Mouse (Mus musculus) midbrain, postnatal 0 days (tissue): ENCODE results near the gene Glmn. TPM values are rescaled to one million over a fixed set of nuclear protein-coding genes. Genes with fewer than 3 reads are reported as not detected.

Experiments
- ATAC-seq: fragments of 200-750 bp; cut with Nextera tagmentation; 2 replicates; pipeline ENCODE4 v1.8.0; 2017; ENCODE audit warnings: moderate number of reproducible peaks, mild to moderate bottlenecking, moderate TSS enrichment, moderate library complexity; ENCODE audit not compliant: low FRiP score
- DNase-seq: peaks from one replicate; pipeline ENCODE4 v3.0.0-alpha.2; 2015; ENCODE audit warnings: low spot score
- H3K27ac ChIP-seq: fragments of 300-500 bp; sonication (generic); 2 replicates; pipeline ENCODE4 v1.5.1; 2014; ENCODE audit warnings: low read depth, mild to moderate bottlenecking, low read length, mixed read lengths
- H3K27me3 ChIP-seq: fragments of 300-500 bp; sonication (generic); 2 replicates; pipeline ENCODE4 v1.6.1; 2014; ENCODE audit warnings: low read length, control low read depth, mixed read lengths; ENCODE audit not compliant: insufficient read depth
- H3K36me3 ChIP-seq: fragments of 300-500 bp; sonication (generic); 2 replicates; pipeline ENCODE4 v1.6.1; 2014; ENCODE audit warnings: low read length, control low read depth, mixed read lengths; ENCODE audit not compliant: insufficient read depth
- H3K4me1 ChIP-seq: fragments of 300-500 bp; sonication (generic); 2 replicates; pipeline ENCODE4 v1.6.1; 2014; ENCODE audit warnings: mild to moderate bottlenecking, control low read depth, antibody characterized with exemption, low read length, mixed read lengths; ENCODE audit not compliant: insufficient read depth
- H3K4me2 ChIP-seq: fragments of 300-500 bp; sonication (generic); 2 replicates; pipeline ENCODE4 v1.6.1; 2014; ENCODE audit warnings: low read depth, mild to moderate bottlenecking, low read length, mixed read lengths; ENCODE audit not compliant: poor library complexity, severe bottlenecking
- H3K4me3 ChIP-seq: fragments of 300-500 bp; sonication (generic); 2 replicates; pipeline ENCODE4 v1.5.1; 2014; ENCODE audit warnings: low read depth, mild to moderate bottlenecking, low read length, moderate library complexity
- H3K9ac ChIP-seq: fragments of 300-500 bp; sonication (generic); replicated peaks from 2 replicates; pipeline ENCODE4 v1.6.1; 2014; ENCODE audit warnings: mild to moderate bottlenecking, low read length, moderate library complexity, mixed read lengths; ENCODE audit not compliant: poor library complexity, severe bottlenecking
- H3K9me3 ChIP-seq: fragments of 300-500 bp; sonication (generic); 2 replicates; pipeline ENCODE4 v1.6.1; 2016; ENCODE audit warnings: low read length, control low read depth
- CTCF ChIP-seq: IDR thresholded peaks from 2 replicates; pipeline ENCODE4 v1.5.1; 2016; ENCODE audit warnings: antibody characterized with exemption, mild to moderate bottlenecking
- WGBS: fragments of 180-500 bp; shearing (Covaris S2); extraction: QIAGEN DNeasy Blood & Tissue Kit; methylation state at CpG from one replicate; pipeline ENCODE4 v1.1.7; 2014; 5-methylcytosine and 5-hydroxymethylcytosine counted together
- polyA plus RNA-seq: library from polyadenylated mRNA; unstranded; fragments of >200 nt; fragmentation: Nextera tagmentation; extraction: Ambion mirVana; gene quantifications from 2 replicates; pipeline ENCODE4 v1.2.1, GENCODE M21; 2015
- total RNA-seq: library from RNA; depleted of rRNA; stranded (reverse); fragments of >200 nt; gene quantifications from 2 replicates; pipeline ENCODE4 v1.2.3, GENCODE M21; 2014

Gene Glmn
- total and polyA plus RNA-seq, 2 experiments from 2014 or later, result 10.7 to 39.8 TPM

GRCm38 (mm10) chr5:107621327-107621726 lies 23.6 kb upstream of the Glmn start:
- TF ChIP-seq CTCF, result no peak
- no peak overlapping the region for H3K4me3 ChIP-seq
- no peak overlapping the region for H3K27ac ChIP-seq
- no peak overlapping the region for H3K9ac ChIP-seq
- H3K4me2 ChIP-seq, result no peak overlapping the region
- 92% methylated on average over 3 of the region's 3 CpGs for WGBS
- DNase-seq (no peak), ATAC-seq (no peak)
- H3K9me3 ChIP-seq, result no peaks in the 10 kb centered on the region
- H3K36me3 ChIP-seq, result peaks cover 12% of the 10 kb centered on the region
- no peaks in the 10 kb centered on the region for H3K4me1 ChIP-seq
- H3K27me3 ChIP-seq, result no peaks in the 10 kb centered on the region

- no peak for TF ChIP-seq CTCF
- ATAC-seq (no peak), DNase-seq (no peak)
- H3K9ac ChIP-seq, result no peak overlapping the region
- H3K4me2 ChIP-seq, result no peak overlapping the region
- no peak overlapping the region for H3K4me3 ChIP-seq
- no peak overlapping the region for H3K27ac ChIP-seq
- 83% methylated on average over 6 of the region's 6 CpGs for WGBS
- H3K9me3 ChIP-seq, result no peaks in the 10 kb centered on the region
- no peaks in the 10 kb centered on the region for H3K4me1 ChIP-seq
- H3K27me3 ChIP-seq, result no peaks in the 10 kb centered on the region
- H3K36me3 ChIP-seq, result peaks cover 17% of the 10 kb centered on the region
Observed at GRCm38 (mm10) chr5:107617986-107618385, 20.3 kb upstream of the Glmn start.

GRCm38 (mm10) chr5:107611224-107611623 lies 13.5 kb upstream of the Glmn start:
- ATAC-seq, result no peak

GRCm38 (mm10) chr5:107598380-107598779 lies 692 bp upstream of the Glmn start:
- H3K9ac ChIP-seq, result 0 out of 2 replicates have a peak overlapping the region, but pooled peaks have one; percentile 73
- H3K9me3 ChIP-seq, result no peaks in the 10 kb centered on the region
- peaks cover 7% of the 10 kb centered on the region; the same call in 1 of the 2 replicates for H3K36me3 ChIP-seq
- H3K27ac ChIP-seq, result peak overlapping the region; percentile 88; the same call in 1 of the 2 replicates
- 23% methylated on average over 4 of the region's 4 CpGs for WGBS
- H3K4me2 ChIP-seq, result peak overlapping the region; percentile 57
- H3K4me3 ChIP-seq, result peak overlapping the region; percentile 75
- H3K27me3 ChIP-seq, result no peaks in the 10 kb centered on the region
- DNase-seq, result no peak
- ATAC-seq, result no peak
- H3K4me1 ChIP-seq, result no peaks in the 10 kb centered on the region
- TF ChIP-seq CTCF, result no peak

More at GRCm38 (mm10) chr5:107611224-107611623, 13.5 kb upstream of the Glmn start:
- no peak overlapping the region for H3K27ac ChIP-seq
- WGBS, result 1% methylated on average over 2 of the region's 2 CpGs
- no peak overlapping the region for H3K4me3 ChIP-seq
- DNase-seq, result peak; percentile 81
- no peak overlapping the region for H3K9ac ChIP-seq
- H3K4me1 ChIP-seq, result no peaks in the 10 kb centered on the region
- peak; percentile 97 for TF ChIP-seq CTCF
- H3K27me3 ChIP-seq, result no peaks in the 10 kb centered on the region
- peaks cover 9% of the 10 kb centered on the region for H3K36me3 ChIP-seq
- no peak overlapping the region for H3K4me2 ChIP-seq
- H3K9me3 ChIP-seq, result no peaks in the 10 kb centered on the region

- no peak overlapping the region for H3K9ac ChIP-seq
- no peak for TF ChIP-seq CTCF
- H3K9me3 ChIP-seq, result no peaks in the 10 kb centered on the region
- H3K27ac ChIP-seq, result no peak overlapping the region
- no peaks in the 10 kb centered on the region for H3K27me3 ChIP-seq
- ATAC-seq, result peak; percentile 70
- H3K4me3 ChIP-seq, result no peak overlapping the region
- H3K36me3 ChIP-seq, result peaks cover 36% of the 10 kb centered on the region
- DNase-seq, result peak; percentile 46
- no peaks in the 10 kb centered on the region for H3K4me1 ChIP-seq
- 83% methylated on average over 9 of the region's 9 CpGs for WGBS
- H3K4me2 ChIP-seq, result no peak overlapping the region
Observed at GRCm38 (mm10) chr5:107569148-107569547, 28.5 kb downstream of the Glmn start.

- no peak for TF ChIP-seq CTCF
- ATAC-seq (no peak), DNase-seq (no peak)
- Histone ChIP-seq H3K4me1 (no peaks in the 10 kb centered on the region), H3K4me3 (no peak overlapping the region), H3K9me3 (no peaks in the 10 kb centered on the region), H3K9ac (no peak overlapping the region), H3K36me3 (peaks cover 29% of the 10 kb centered on the region), H3K27ac (no peak overlapping the region), H3K4me2 (no peak overlapping the region), H3K27me3 (no peaks in the 10 kb centered on the region)
- WGBS, result 89% methylated on average over 3 of the region's 3 CpGs
Observed at GRCm38 (mm10) chr5:107556969-107557368, 40.7 kb downstream of the Glmn start.
